Mouse (Mus musculus): Measurements from ENCODE around the gene Vmn1r111.
"Not testable (repeated sequence)": the region's sequence is repeated elsewhere in the genome, so short reads cannot be mapped to it uniquely, and the experiment has no call there.

Gene Vmn1r111

GRCm38 (mm10) chr7:20703116-20703515 is at the start of gene Vmn1r111:
Vmn1r111 (minus strand) TSS chr7:20703216.
- in situ Hi-C loops (cut with MboI; ENCODE audit: unreplicated experiment in 2 of 2), result not testable (repeated sequence)

- in situ Hi-C loops (cut with MboI; ENCODE audit: unreplicated experiment in 2 of 2), result not testable (repeated sequence)
Measured at GRCm38 (mm10) chr7:20730524-20730923, 27.5 kb upstream of the Vmn1r111 start, which contains the start of gene Gm10668. Gm10668 (minus strand) TSS chr7:20730624.

- in situ Hi-C loops (cut with MboI; ENCODE audit: unreplicated experiment in 2 of 2), result not testable (repeated sequence)
Measured at GRCm38 (mm10) chr7:20668618-20669017, 34.4 kb downstream of the Vmn1r111 start, which contains the start of gene Vmn1r107. Vmn1r107 (plus strand) TSS chr7:20668918.

Measured in v-Abl transformed pro-B cells (cell line).